Mouse (Mus musculus): ENCODE measurements at regions not wholly inside any gene's neighbourhood (a gene's known extent, or its start where the extent isn't known, plus 50 kb on each side); places are given as distances from the start of the nearest gene placed in this dataset.

GRCm38 (mm10) chrX:99336616-99337553 is 134.2 kb downstream of the Pja1 start:
- no peaks in the 10 kb centered on the region for H3K36me3 ChIP-seq
- no peaks in the 10 kb centered on the region; the same call in 1 of the 2 replicates for H3K4me1 ChIP-seq
- H3K27me3 ChIP-seq (replicated peaks) = no peaks in the 10 kb centered on the region; the same call in 1 of the 2 replicates
- H3K4me2 ChIP-seq (replicated peaks) = no peak overlapping the region
- H3K9ac ChIP-seq = no peak overlapping the region
- ATAC-seq (ENCODE audit: low FRiP score, low read depth) = no peak
- H3K9me3 ChIP-seq = no peaks in the 10 kb centered on the region
- WGBS = 32% methylated on average over 8 of the region's 8 CpGs
- no peak overlapping the region for H3K27ac ChIP-seq
- no peak overlapping the region for H3K4me3 ChIP-seq

GRCm38 (mm10) chrX:99335886-99336589 is 135.0 kb downstream of the Pja1 start:
- no peak overlapping the region for H3K9ac ChIP-seq
- H3K36me3 ChIP-seq = no peaks in the 10 kb centered on the region
- ATAC-seq (ENCODE audit: low FRiP score, low read depth) = no peak
- H3K4me3 ChIP-seq = no peak overlapping the region
- no peaks in the 10 kb centered on the region for H3K9me3 ChIP-seq
- no peaks in the 10 kb centered on the region; the same call in 1 of the 2 replicates for H3K4me1 ChIP-seq
- no peaks in the 10 kb centered on the region; the same call in 1 of the 2 replicates for H3K27me3 ChIP-seq (replicated peaks)
- H3K4me2 ChIP-seq (replicated peaks) = no peak overlapping the region
- H3K27ac ChIP-seq = no peak overlapping the region
- WGBS = 39% methylated on average over 8 of the region's 8 CpGs

GRCm38 (mm10) chrX:99332457-99332770 is 138.7 kb downstream of the Pja1 start:
- no peaks in the 10 kb centered on the region for H3K36me3 ChIP-seq
- no peaks in the 10 kb centered on the region for H3K9me3 ChIP-seq
- WGBS = 39% methylated on average over 4 of the region's 4 CpGs
- no peak overlapping the region for H3K27ac ChIP-seq
- ATAC-seq (ENCODE audit: low FRiP score, low read depth) = no peak; the same call in 1 of the 2 replicates
- no peak overlapping the region for H3K9ac ChIP-seq
- H3K27me3 ChIP-seq (replicated peaks) = no peaks in the 10 kb centered on the region; the same call in 1 of the 2 replicates
- no peak overlapping the region for H3K4me3 ChIP-seq
- no peaks in the 10 kb centered on the region; the same call in 1 of the 2 replicates for H3K4me1 ChIP-seq
- H3K4me2 ChIP-seq (replicated peaks) = no peak overlapping the region

GRCm38 (mm10) chrX:99331764-99332456 is 139.2 kb downstream of the Pja1 start:
- ATAC-seq (ENCODE audit: low FRiP score, low read depth) = peak; percentile 71
- Histone ChIP-seq H3K4me2 (replicated peaks) (no peak overlapping the region), H3K9ac (no peak overlapping the region), H3K27me3 (replicated peaks) (no peaks in the 10 kb centered on the region; the same call in 1 of the 2 replicates), H3K4me3 (no peak overlapping the region), H3K4me1 (no peaks in the 10 kb centered on the region; the same call in 1 of the 2 replicates), H3K27ac (no peak overlapping the region), H3K9me3 (no peaks in the 10 kb centered on the region), H3K36me3 (no peaks in the 10 kb centered on the region)
- 36% methylated on average over 9 of the region's 9 CpGs for WGBS

GRCm38 (mm10) chrX:99330386-99330785 is 140.7 kb downstream of the Pja1 start:
- Histone ChIP-seq H3K27ac (no peak overlapping the region), H3K9ac (no peak overlapping the region), H3K27me3 (replicated peaks) (peaks cover 4% of the 10 kb centered on the region; the same call in 1 of the 2 replicates), H3K36me3 (no peaks in the 10 kb centered on the region), H3K9me3 (no peaks in the 10 kb centered on the region), H3K4me2 (replicated peaks) (no peak overlapping the region), H3K4me3 (no peak overlapping the region), H3K4me1 (no peaks in the 10 kb centered on the region)
- WGBS = 89% methylated on average over 8 of the region's 8 CpGs
- no peak for ATAC-seq (ENCODE audit: low FRiP score, low read depth)

- Histone ChIP-seq H3K9ac (no peak overlapping the region), H3K4me3 (no peak overlapping the region), H3K4me1 (no peaks in the 10 kb centered on the region), H3K27ac (no peak overlapping the region), H3K4me2 (replicated peaks) (no peak overlapping the region), H3K9me3 (no peaks in the 10 kb centered on the region), H3K36me3 (no peaks in the 10 kb centered on the region), H3K27me3 (replicated peaks) (peaks cover 11% of the 10 kb centered on the region; the same call in 1 of the 2 replicates)
- ATAC-seq (ENCODE audit: low FRiP score, low read depth) = no peak
- 81% methylated on average over 4 of the region's 4 CpGs for WGBS
Measured at GRCm38 (mm10) chrX:99328576-99328975, 142.5 kb downstream of the Pja1 start.

- no peaks in the 10 kb centered on the region for H3K36me3 ChIP-seq
- H3K9me3 ChIP-seq = no peaks in the 10 kb centered on the region
- peak; percentile 53; the same call in 1 of the 2 replicates for ATAC-seq (ENCODE audit: low FRiP score, low read depth)
- no peak overlapping the region for H3K9ac ChIP-seq
- 42% methylated on average over 7 of the region's 7 CpGs for WGBS
- H3K4me1 ChIP-seq = no peaks in the 10 kb centered on the region
- H3K27me3 ChIP-seq (replicated peaks) = peaks cover 16% of the 10 kb centered on the region; the same call in 1 of the 2 replicates
- no peak overlapping the region for H3K4me2 ChIP-seq (replicated peaks)
- no peak overlapping the region for H3K4me3 ChIP-seq
- H3K27ac ChIP-seq = no peak overlapping the region
Measured at GRCm38 (mm10) chrX:99326167-99326566, 144.9 kb downstream of the Pja1 start.

GRCm38 (mm10) chrX:99325460-99325859 is 145.6 kb downstream of the Pja1 start:
- WGBS = 55% methylated on average over 8 of the region's 8 CpGs
- Histone ChIP-seq H3K36me3 (no peaks in the 10 kb centered on the region), H3K4me2 (replicated peaks) (no peak overlapping the region), H3K4me1 (no peaks in the 10 kb centered on the region), H3K27ac (no peak overlapping the region), H3K4me3 (no peak overlapping the region), H3K27me3 (replicated peaks) (peaks cover 16% of the 10 kb centered on the region; the same call in 1 of the 2 replicates), H3K9me3 (no peaks in the 10 kb centered on the region), H3K9ac (no peak overlapping the region)
- no peak for ATAC-seq (ENCODE audit: low FRiP score, low read depth)

- H3K36me3 ChIP-seq = no peaks in the 10 kb centered on the region
- WGBS = 54% methylated on average over 6 of the region's 6 CpGs
- no peak for ATAC-seq (ENCODE audit: low FRiP score, low read depth)
- no peaks in the 10 kb centered on the region for H3K4me1 ChIP-seq
- H3K9ac ChIP-seq = no peak overlapping the region
- peaks cover 16% of the 10 kb centered on the region; the same call in 1 of the 2 replicates for H3K27me3 ChIP-seq (replicated peaks)
- no peaks in the 10 kb centered on the region for H3K9me3 ChIP-seq
- no peak overlapping the region for H3K4me2 ChIP-seq (replicated peaks)
- no peak overlapping the region for H3K27ac ChIP-seq
- no peak overlapping the region for H3K4me3 ChIP-seq
Measured at GRCm38 (mm10) chrX:99324546-99325170, 146.4 kb downstream of the Pja1 start.

GRCm38 (mm10) chrX:99319791-99320190 is 151.3 kb downstream of the Pja1 start:
- Histone ChIP-seq H3K4me3 (no peak overlapping the region), H3K27me3 (replicated peaks) (peaks cover 11% of the 10 kb centered on the region; the same call in 1 of the 2 replicates), H3K4me1 (no peaks in the 10 kb centered on the region), H3K9ac (no peak overlapping the region), H3K9me3 (no peaks in the 10 kb centered on the region), H3K36me3 (no peaks in the 10 kb centered on the region), H3K27ac (no peak overlapping the region), H3K4me2 (replicated peaks) (no peak overlapping the region)
- WGBS = 75% methylated on average over 7 of the region's 7 CpGs
- ATAC-seq (ENCODE audit: low FRiP score, low read depth) = no peak

- no peak overlapping the region for H3K4me3 ChIP-seq
- H3K4me1 ChIP-seq = no peaks in the 10 kb centered on the region
- ATAC-seq (ENCODE audit: low FRiP score, low read depth) = no peak
- no peaks in the 10 kb centered on the region for H3K9me3 ChIP-seq
- peaks cover 11% of the 10 kb centered on the region; the same call in 1 of the 2 replicates for H3K27me3 ChIP-seq (replicated peaks)
- H3K36me3 ChIP-seq = no peaks in the 10 kb centered on the region
- H3K4me2 ChIP-seq (replicated peaks) = no peak overlapping the region
- H3K27ac ChIP-seq = no peak overlapping the region
- WGBS = 67% methylated on average over 6 of the region's 6 CpGs
- no peak overlapping the region for H3K9ac ChIP-seq
Measured at GRCm38 (mm10) chrX:99319163-99319562, 151.9 kb downstream of the Pja1 start.

All from neural tube, embryonic 12.5 days (tissue).